Mouse (Mus musculus): Measurements from ENCODE around the gene Llph. TPM values are rescaled to one million over a fixed set of nuclear protein-coding genes. Genes with fewer than 3 reads are reported as not detected.

Llph gene
- polyA plus RNA-seq, 1 experiment from 2014 or later = 58.7 TPM

Other genes starting within 250 kb of the Llph start
- gene Helb, start 114.1 kb upstream of the Llph start, polyA plus RNA-seq (2015; fragmentation: Nextera tagmentation; extraction: Ambion mirVana) = 4.6 and 4.9 TPM in 2 replicates
- gene Tmbim4, start 25.5 kb upstream of the Llph start, polyA plus RNA-seq (2015; fragmentation: Nextera tagmentation; extraction: Ambion mirVana) = 78.4 and 87.2 TPM in 2 replicates
- 0.11 and 0.13 TPM in 2 replicates for gene Irak3, start 24.9 kb upstream of the Llph start, polyA plus RNA-seq (2015; fragmentation: Nextera tagmentation; extraction: Ambion mirVana)
- gene Hmga2, start 249.4 kb downstream of the Llph start, polyA plus RNA-seq (2015; fragmentation: Nextera tagmentation; extraction: Ambion mirVana) = 12.1 and 15.1 TPM in 2 replicates

All from forebrain, embryonic 13.5 days (tissue).